Mouse (Mus musculus) left cerebral cortex, adult 2 months (tissue): ENCODE results near the gene Klhl31. TPM values are rescaled to one million over a fixed set of nuclear protein-coding genes. Genes with fewer than 3 reads are reported as not detected.

Source experiments
- DNase-seq, 2 experiments: peaks; one replicate each; pipeline ENCODE4 v3.0.0; 2021 to 2022; ENCODE audit warnings: low spot score in 2 of 2, mixed read lengths in 1 of 2; ENCODE audit errors: extremely low spot score in 1 of 2
- H3K27ac ChIP-seq: fragments of 200-600 bp; 2 replicates; pipeline ENCODE4 v1.8.1; 2022
- H3K4me3 ChIP-seq: fragments of 200-600 bp; 2 replicates; pipeline ENCODE4 v1.8.1; 2022
- CTCF ChIP-seq: fragments of 200-600 bp; IDR thresholded peaks from 2 replicates; pipeline ENCODE4 v1.8.1; 2022; ENCODE audit warnings: antibody characterized with exemption, mild to moderate bottlenecking, moderate library complexity
- intact Hi-C: fragments of 180-260 bp; cut with DNase I; formaldehyde crosslinking; loops from one replicate; pipeline ENCODE4 v1.15.1; 2025
- total RNA-seq, 2 experiments: library from RNA; stranded (reverse); gene quantifications; 2 replicates each; pipeline ENCODE4 v1.2.3; 2021

Klhl31 gene
- total RNA-seq, 2 experiments from 2014 or later: 0.07 TPM; not detected in 1

GRCm38 (mm10) chr9:77673218-77673617 is 36.9 kb downstream of the Klhl31 start:
- Histone ChIP-seq H3K27ac (no peak overlapping the region), H3K4me3 (no peak overlapping the region)
- intact Hi-C loops: no loop called here
- no peak for DNase-seq
- TF ChIP-seq CTCF: no peak

GRCm38 (mm10) chr9:77673986-77674385 is 37.7 kb downstream of the Klhl31 start:
- Histone ChIP-seq H3K4me3 (no peak overlapping the region), H3K27ac (no peak overlapping the region)
- no peak for DNase-seq
- intact Hi-C loops: no loop called here
- no peak for TF ChIP-seq CTCF

- TF ChIP-seq CTCF: peak; percentile 4
- H3K4me3 ChIP-seq: no peak overlapping the region
- no peak for DNase-seq
- intact Hi-C loops: no loop called here
- no peak overlapping the region for H3K27ac ChIP-seq
Measured at GRCm38 (mm10) chr9:77684938-77685337, 48.6 kb downstream of the Klhl31 start.

- no peak for DNase-seq
- no peak overlapping the region for H3K27ac ChIP-seq
- no peak for TF ChIP-seq CTCF
- no peak overlapping the region for H3K4me3 ChIP-seq
- intact Hi-C loops: no loop called here
Measured at GRCm38 (mm10) chr9:77685825-77686500, 49.7 kb downstream of the Klhl31 start.

- intact Hi-C loops: no loop called here
- no peak overlapping the region for H3K4me3 ChIP-seq
- TF ChIP-seq CTCF: no peak
- no peak overlapping the region for H3K27ac ChIP-seq
- DNase-seq: no peak
Measured at GRCm38 (mm10) chr9:77692707-77693106, 56.4 kb downstream of the Klhl31 start.

- intact Hi-C loops: no loop called here
- no peak; the same call in 1 of the 2 replicates for TF ChIP-seq CTCF
- Histone ChIP-seq H3K27ac (no peak overlapping the region), H3K4me3 (no peak overlapping the region)
- DNase-seq: no peak
Measured at GRCm38 (mm10) chr9:77693405-77693804, 57.1 kb downstream of the Klhl31 start.

- Histone ChIP-seq H3K27ac (no peak overlapping the region), H3K4me3 (no peak overlapping the region)
- intact Hi-C loops: no loop called here
- TF ChIP-seq CTCF: no peak
- DNase-seq: no peak
Measured at GRCm38 (mm10) chr9:77695586-77695985, 59.3 kb downstream of the Klhl31 start.

- H3K4me3 ChIP-seq: no peak overlapping the region
- intact Hi-C loops: no loop called here
- DNase-seq: no peak
- H3K27ac ChIP-seq: no peak overlapping the region
- TF ChIP-seq CTCF: no peak
Measured at GRCm38 (mm10) chr9:77703476-77703875, 67.2 kb downstream of the Klhl31 start.

- Histone ChIP-seq H3K27ac (no peak overlapping the region), H3K4me3 (no peak overlapping the region)
- TF ChIP-seq CTCF: no peak
- no peak for DNase-seq
- intact Hi-C loops: no loop called here
Measured at GRCm38 (mm10) chr9:77704108-77704507, 67.8 kb downstream of the Klhl31 start.

GRCm38 (mm10) chr9:77706515-77706914 is 70.2 kb downstream of the Klhl31 start:
- no peak for TF ChIP-seq CTCF
- intact Hi-C loops: no loop called here
- no peak overlapping the region for H3K27ac ChIP-seq
- DNase-seq: no peak
- no peak overlapping the region for H3K4me3 ChIP-seq

GRCm38 (mm10) chr9:77707433-77708139 is 71.3 kb downstream of the Klhl31 start:
- no peak overlapping the region for H3K4me3 ChIP-seq
- H3K27ac ChIP-seq: no peak overlapping the region
- DNase-seq: no peak
- intact Hi-C loops: loop anchor here (1.0 kb wide), 1 partner anchor 17 kb away; no protein-coding TSS in a partner anchor
- no peak for TF ChIP-seq CTCF

GRCm38 (mm10) chr9:77708950-77709349 is 72.7 kb downstream of the Klhl31 start:
- intact Hi-C loops: no loop called here
- DNase-seq: no peak
- Histone ChIP-seq H3K4me3 (no peak overlapping the region), H3K27ac (no peak overlapping the region)
- TF ChIP-seq CTCF: no peak

Other genes starting within 250 kb of the Klhl31 start
- 1 to 10 TPM; 5.7 to 6.1 TPM for gene Lrrc1, start 91.6 kb upstream of the Klhl31 start, total RNA-seq
- 10 to 100 TPM; 44.0 to 45.6 TPM for gene Gclc, start 118.0 kb downstream of the Klhl31 start, total RNA-seq